Mouse (Mus musculus) myocyte (in vitro differentiated cells): ENCODE data around the gene Smarca5.

Experiments
- E2F4 ChIP-seq: IDR thresholded peaks from one replicate; pipeline ENCODE4 v1.6.1; 2011; ENCODE audit warnings: mild to moderate bottlenecking, control low read depth, moderate library complexity; ENCODE audit not compliant: insufficient read depth
- MAX ChIP-seq: IDR thresholded peaks from one replicate; pipeline ENCODE4 v1.6.1; 2011; ENCODE audit warnings: low read depth, mild to moderate bottlenecking, control low read depth
- MYOD1 ChIP-seq, 3 experiments: IDR thresholded peaks; one replicate each; pipeline ENCODE4 v1.6.1; 2011; ENCODE audit warnings: control low read depth in 2 of 3, low read depth in 2 of 3, mild to moderate bottlenecking in 2 of 3, moderate library complexity in 1 of 3; ENCODE audit not compliant: insufficient read length in 2 of 3, control insufficient read depth in 1 of 3
- POLR2A ChIP-seq: IDR thresholded peaks from one replicate; pipeline ENCODE4 v1.6.1; 2011; ENCODE audit warnings: low read depth, mild to moderate bottlenecking, control low read depth, moderate library complexity; ENCODE audit not compliant: insufficient read length
- POLR2AphosphoS2 ChIP-seq: IDR thresholded peaks from one replicate; pipeline ENCODE4 v1.6.1; 2011; ENCODE audit warnings: low read depth, control low read depth; ENCODE audit not compliant: insufficient read length
- SRF ChIP-seq: IDR thresholded peaks from one replicate; pipeline ENCODE4 v1.6.1; 2011; ENCODE audit warnings: low read depth; ENCODE audit not compliant: control insufficient read depth, insufficient read length
- TCF12 ChIP-seq: IDR thresholded peaks from one replicate; pipeline ENCODE4 v1.6.1; 2011; ENCODE audit warnings: mild to moderate bottlenecking, control low read depth; ENCODE audit not compliant: poor library complexity, insufficient read depth, severe bottlenecking
- USF1 ChIP-seq: IDR thresholded peaks from one replicate; pipeline ENCODE4 v1.6.1; 2011; ENCODE audit warnings: low read depth, mild to moderate bottlenecking, control low read depth, moderate library complexity

DNA sequence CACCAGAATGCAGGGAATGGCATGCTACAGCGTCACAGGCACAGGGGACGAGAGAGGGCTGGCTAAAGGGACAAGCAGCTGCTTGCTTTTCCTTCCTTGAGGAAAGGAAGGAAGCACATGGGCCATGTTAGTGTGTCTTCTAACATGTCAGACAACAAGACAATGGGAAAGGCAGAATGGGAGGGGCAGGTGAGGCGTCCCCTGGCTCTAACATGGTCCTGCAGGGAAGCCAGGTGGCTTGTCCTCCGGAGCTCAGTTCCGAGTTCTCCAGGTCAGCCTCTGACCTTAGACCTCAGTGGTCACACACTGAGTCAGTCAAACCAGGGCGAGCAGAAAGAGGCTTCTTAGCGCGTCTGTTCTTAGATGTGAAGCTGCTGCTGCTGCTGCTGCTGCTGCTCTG lies 37.1 kb upstream of the Smarca5 start:
- TF ChIP-seq MYOD1 (IDR thresholded peaks at IDR 0.05; ENCODE audit: control insufficient read depth in 1 of 3, insufficient read length in 2 of 3, low read depth in 2 of 3) (no peak), MAX (no peak), POLR2A (no peak), POLR2AphosphoS2 (no peak), USF1 (no peak), TCF12 (no peak), E2F4 (no peak), SRF (no peak)
